Mouse (Mus musculus) heart, embryonic 13.5 days (tissue): ENCODE results near the gene Gsn. TPM values are rescaled to one million over a fixed set of nuclear protein-coding genes. Genes with fewer than 3 reads are reported as not detected.
A peak's percentile ranks its signal among the peaks of the same experiment; 100 is the strongest.

ENCODE experiments used
- ATAC-seq: fragments of 200-750 bp; cut with Nextera tagmentation; 2 replicates; pipeline ENCODE4 v1.8.0; 2017; ENCODE audit warnings: moderate TSS enrichment; ENCODE audit not compliant: insufficient number of reproducible peaks, low FRiP score, low TSS enrichment; ENCODE audit errors: extremely low read depth
- H3K27ac ChIP-seq: fragments of 300-500 bp; sonication (generic); replicated peaks from 2 replicates; pipeline ENCODE4 v1.5.1; 2015; ENCODE audit warnings: moderate library complexity, mild to moderate bottlenecking, inconsistent platforms
- H3K27me3 ChIP-seq: fragments of 300-500 bp; sonication (generic); replicated peaks from 2 replicates; pipeline ENCODE4 v1.6.1; 2015; ENCODE audit warnings: mild to moderate bottlenecking, inconsistent platforms
- H3K36me3 ChIP-seq: fragments of 300-500 bp; sonication (generic); 2 replicates; pipeline ENCODE4 v1.6.1; 2015; ENCODE audit warnings: mild to moderate bottlenecking, inconsistent platforms
- H3K4me1 ChIP-seq: fragments of 300-500 bp; sonication (generic); 2 replicates; pipeline ENCODE4 v1.6.1; 2015; ENCODE audit warnings: inconsistent platforms
- H3K4me2 ChIP-seq: fragments of 300-500 bp; sonication (generic); 2 replicates; pipeline ENCODE4 v1.6.1; 2015; ENCODE audit warnings: inconsistent platforms, mild to moderate bottlenecking, moderate library complexity
- H3K4me3 ChIP-seq: fragments of 300-500 bp; sonication (generic); 2 replicates; pipeline ENCODE4 v1.5.1; 2015; ENCODE audit warnings: moderate library complexity, mild to moderate bottlenecking, inconsistent platforms
- H3K9ac ChIP-seq: fragments of 300-500 bp; sonication (generic); 2 replicates; pipeline ENCODE4 v1.6.1; 2015; ENCODE audit warnings: inconsistent platforms, mild to moderate bottlenecking, moderate library complexity
- H3K9me3 ChIP-seq: fragments of 300-500 bp; sonication (generic); 2 replicates; pipeline ENCODE4 v1.6.1; 2016; ENCODE audit warnings: inconsistent platforms
- WGBS: fragments of 180-500 bp; shearing (Covaris S2); methylation state at CpG from one replicate; pipeline ENCODE4 v1.1.7; 2015; ENCODE audit warnings: mixed read lengths; 5-methylcytosine and 5-hydroxymethylcytosine counted together
- polyA plus RNA-seq: library from polyadenylated mRNA; unstranded; fragments of >200 nt; fragmentation: Nextera tagmentation; extraction: Ambion mirVana; gene quantifications from 2 replicates; pipeline ENCODE4 v1.2.1, GENCODE M21; 2015

Gsn gene
- polyA plus RNA-seq, 1 experiment from 2014 or later = 205 TPM

GRCm38 (mm10) chr2:35222822-35223391, 33.3 kb upstream of the Gsn start:
- no peaks in the 10 kb centered on the region for H3K36me3 ChIP-seq
- 71% methylated on average over 6 of the region's 6 CpGs for WGBS
- no peak for ATAC-seq

GRCm38 (mm10) chr2:35224285-35224684, 31.9 kb upstream of the Gsn start:
- ATAC-seq = no peak
- peaks cover 6% of the 10 kb centered on the region; the same call in 1 of the 2 replicates for H3K4me1 ChIP-seq
- no peaks in the 10 kb centered on the region for H3K36me3 ChIP-seq
- H3K9ac ChIP-seq = no peak overlapping the region
- no peaks in the 10 kb centered on the region for H3K27me3 ChIP-seq
- no peak overlapping the region for H3K27ac ChIP-seq
- WGBS = 81% methylated on average over 15 of the region's 15 CpGs
- no peak overlapping the region for H3K4me3 ChIP-seq
- H3K9me3 ChIP-seq = no peaks in the 10 kb centered on the region
- H3K4me2 ChIP-seq = no peak overlapping the region

More at GRCm38 (mm10) chr2:35222822-35223391, 33.3 kb upstream of the Gsn start:
- no peak overlapping the region for H3K27ac ChIP-seq
- no peak overlapping the region for H3K4me3 ChIP-seq
- H3K9me3 ChIP-seq = no peaks in the 10 kb centered on the region
- no peaks in the 10 kb centered on the region for H3K4me1 ChIP-seq
- H3K4me2 ChIP-seq = no peak overlapping the region
- no peaks in the 10 kb centered on the region for H3K27me3 ChIP-seq
- H3K9ac ChIP-seq = no peak overlapping the region

- ATAC-seq = no peak
- H3K4me1 ChIP-seq = peaks cover 37% of the 10 kb centered on the region
- no peak overlapping the region for H3K27ac ChIP-seq
- no peak overlapping the region for H3K4me2 ChIP-seq
- H3K9me3 ChIP-seq = no peaks in the 10 kb centered on the region
- no peaks in the 10 kb centered on the region for H3K36me3 ChIP-seq
- 60% methylated on average over 4 of the region's 4 CpGs for WGBS
- H3K9ac ChIP-seq = no peak overlapping the region
- H3K27me3 ChIP-seq = no peaks in the 10 kb centered on the region
- no peak overlapping the region for H3K4me3 ChIP-seq
These were observed 28.0 kb upstream of the Gsn start for GRCm38 (mm10) chr2:35228145-35228544.

GRCm38 (mm10) chr2:35230215-35230614, 26.0 kb upstream of the Gsn start:
- ATAC-seq = no peak
- Histone ChIP-seq H3K9ac (no peak overlapping the region), H3K27ac (no peak overlapping the region), H3K4me3 (no peak overlapping the region), H3K4me2 (no peak overlapping the region), H3K27me3 (no peaks in the 10 kb centered on the region), H3K4me1 (peaks cover 52% of the 10 kb centered on the region), H3K36me3 (no peaks in the 10 kb centered on the region), H3K9me3 (no peaks in the 10 kb centered on the region)
- WGBS = 27% methylated on average over 8 of the region's 8 CpGs

GRCm38 (mm10) chr2:35231871-35232270, 24.3 kb upstream of the Gsn start:
- no peaks in the 10 kb centered on the region for H3K9me3 ChIP-seq
- 19% methylated on average over 2 of the region's 2 CpGs for WGBS
- H3K27ac ChIP-seq = peak overlapping the region; percentile 33
- no peaks in the 10 kb centered on the region for H3K27me3 ChIP-seq
- no peak overlapping the region for H3K4me3 ChIP-seq
- ATAC-seq = no peak
- H3K4me1 ChIP-seq = peaks cover 52% of the 10 kb centered on the region
- H3K36me3 ChIP-seq = no peaks in the 10 kb centered on the region
- H3K9ac ChIP-seq = no peak overlapping the region; the same call in 1 of the 2 replicates
- no peak overlapping the region for H3K4me2 ChIP-seq

- Histone ChIP-seq H3K36me3 (no peaks in the 10 kb centered on the region), H3K9me3 (no peaks in the 10 kb centered on the region), H3K27ac (peak overlapping the region; percentile 49), H3K27me3 (no peaks in the 10 kb centered on the region), H3K4me1 (peaks cover 52% of the 10 kb centered on the region), H3K4me3 (no peak overlapping the region), H3K9ac (no peak overlapping the region), H3K4me2 (no peak overlapping the region)
- ATAC-seq = no peak
- whole genome bisulfite sequencing = 56% methylated on average over 17 of the region's 17 CpGs
These were observed 23.4 kb upstream of the Gsn start for GRCm38 (mm10) chr2:35232595-35233445.

- ATAC-seq = no peak
These were observed 22.3 kb upstream of the Gsn start for GRCm38 (mm10) chr2:35233898-35234297.

GRCm38 (mm10) chr2:35235021-35235420, 21.2 kb upstream of the Gsn start:
- no peak for ATAC-seq

More at GRCm38 (mm10) chr2:35233898-35234297, 22.3 kb upstream of the Gsn start:
- H3K36me3 ChIP-seq = no peaks in the 10 kb centered on the region
- peak overlapping the region; percentile 49; the same call in 1 of the 2 replicates for H3K27ac ChIP-seq
- H3K4me3 ChIP-seq = no peak overlapping the region
- H3K4me1 ChIP-seq = peaks cover 48% of the 10 kb centered on the region
- H3K4me2 ChIP-seq = no peak overlapping the region
- H3K27me3 ChIP-seq = no peaks in the 10 kb centered on the region
- WGBS = 37% methylated on average over 3 of the region's 3 CpGs
- H3K9me3 ChIP-seq = no peaks in the 10 kb centered on the region
- H3K9ac ChIP-seq = no peak overlapping the region

GRCm38 (mm10) chr2:35244241-35244640, 11.9 kb upstream of the Gsn start:
- Histone ChIP-seq H3K27ac (no peak overlapping the region), H3K9me3 (peaks cover 10% of the 10 kb centered on the region; the same call in 1 of the 2 replicates), H3K36me3 (no peaks in the 10 kb centered on the region), H3K27me3 (no peaks in the 10 kb centered on the region), H3K4me2 (no peak overlapping the region), H3K9ac (no peak overlapping the region), H3K4me1 (peaks cover 6% of the 10 kb centered on the region; the same call in 1 of the 2 replicates), H3K4me3 (no peak overlapping the region)
- WGBS = 44% methylated on average over 3 of the region's 3 CpGs
- no peak for ATAC-seq

More at GRCm38 (mm10) chr2:35235021-35235420, 21.2 kb upstream of the Gsn start:
- no peaks in the 10 kb centered on the region for H3K36me3 ChIP-seq
- no peak overlapping the region for H3K9ac ChIP-seq
- H3K4me2 ChIP-seq = no peak overlapping the region
- whole genome bisulfite sequencing = 75% methylated on average over 6 of the region's 6 CpGs
- no peaks in the 10 kb centered on the region for H3K27me3 ChIP-seq
- H3K4me3 ChIP-seq = no peak overlapping the region
- H3K27ac ChIP-seq = no peak overlapping the region
- H3K9me3 ChIP-seq = no peaks in the 10 kb centered on the region
- H3K4me1 ChIP-seq = peaks cover 42% of the 10 kb centered on the region

- Histone ChIP-seq H3K4me1 (peaks cover 6% of the 10 kb centered on the region; the same call in 1 of the 2 replicates), H3K27ac (no peak overlapping the region), H3K4me2 (no peak overlapping the region), H3K9ac (no peak overlapping the region), H3K9me3 (peaks cover 7% of the 10 kb centered on the region; the same call in 1 of the 2 replicates), H3K4me3 (no peak overlapping the region), H3K36me3 (no peaks in the 10 kb centered on the region), H3K27me3 (no peaks in the 10 kb centered on the region)
- WGBS = 51% methylated on average over 5 of the region's 5 CpGs
- ATAC-seq = no peak
These were observed 8.4 kb upstream of the Gsn start for GRCm38 (mm10) chr2:35247763-35248162.

GRCm38 (mm10) chr2:35252733-35253132, 3.4 kb upstream of the Gsn start:
- ATAC-seq = no peak

More at GRCm38 (mm10) chr2:35252733-35253132, 3.4 kb upstream of the Gsn start:
- H3K9me3 ChIP-seq = no peaks in the 10 kb centered on the region
- peaks cover 22% of the 10 kb centered on the region for H3K4me1 ChIP-seq
- H3K9ac ChIP-seq = no peak overlapping the region
- 47% methylated on average over 6 of the region's 6 CpGs for WGBS
- H3K4me2 ChIP-seq = no peak overlapping the region
- no peak overlapping the region for H3K27ac ChIP-seq
- peaks cover 5% of the 10 kb centered on the region for H3K27me3 ChIP-seq
- H3K36me3 ChIP-seq = no peaks in the 10 kb centered on the region
- no peak overlapping the region for H3K4me3 ChIP-seq
